Mouse (Mus musculus) thymus, postnatal 25 days (tissue): ENCODE data around the gene Ppp1r16b.
A peak's percentile ranks its signal among the peaks of the same experiment; 100 is the strongest.
"Not testable (repeated sequence)": the region's sequence is repeated elsewhere in the genome, so short reads cannot be mapped to it uniquely, and the experiment has no call there.

Experiments
- DNase-seq: peaks from one replicate; pipeline ENCODE4 v3.0.0; 2022

Gene Ppp1r16b

DNA sequence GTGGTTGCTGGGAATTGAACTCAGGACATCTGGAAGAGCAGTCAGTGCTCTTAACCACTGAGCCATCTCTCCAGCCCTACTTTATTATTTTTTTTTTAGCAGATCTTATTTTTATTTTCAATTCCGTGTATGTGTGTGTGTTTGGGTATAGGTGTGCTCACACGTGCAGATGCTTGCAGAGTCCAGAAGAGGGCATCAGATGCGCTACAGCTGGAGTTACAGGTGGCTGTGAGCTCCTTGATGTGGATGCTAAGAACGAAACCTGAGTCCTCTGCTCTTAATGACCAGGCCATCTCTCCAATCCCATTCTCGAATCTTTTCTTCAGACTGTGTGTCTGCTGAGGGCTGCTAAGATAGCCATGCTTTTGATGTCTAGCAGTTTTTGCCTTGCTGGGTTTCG is 61.1 kb downstream of the Ppp1r16b start:
- DNase-seq, result no peak

DNA sequence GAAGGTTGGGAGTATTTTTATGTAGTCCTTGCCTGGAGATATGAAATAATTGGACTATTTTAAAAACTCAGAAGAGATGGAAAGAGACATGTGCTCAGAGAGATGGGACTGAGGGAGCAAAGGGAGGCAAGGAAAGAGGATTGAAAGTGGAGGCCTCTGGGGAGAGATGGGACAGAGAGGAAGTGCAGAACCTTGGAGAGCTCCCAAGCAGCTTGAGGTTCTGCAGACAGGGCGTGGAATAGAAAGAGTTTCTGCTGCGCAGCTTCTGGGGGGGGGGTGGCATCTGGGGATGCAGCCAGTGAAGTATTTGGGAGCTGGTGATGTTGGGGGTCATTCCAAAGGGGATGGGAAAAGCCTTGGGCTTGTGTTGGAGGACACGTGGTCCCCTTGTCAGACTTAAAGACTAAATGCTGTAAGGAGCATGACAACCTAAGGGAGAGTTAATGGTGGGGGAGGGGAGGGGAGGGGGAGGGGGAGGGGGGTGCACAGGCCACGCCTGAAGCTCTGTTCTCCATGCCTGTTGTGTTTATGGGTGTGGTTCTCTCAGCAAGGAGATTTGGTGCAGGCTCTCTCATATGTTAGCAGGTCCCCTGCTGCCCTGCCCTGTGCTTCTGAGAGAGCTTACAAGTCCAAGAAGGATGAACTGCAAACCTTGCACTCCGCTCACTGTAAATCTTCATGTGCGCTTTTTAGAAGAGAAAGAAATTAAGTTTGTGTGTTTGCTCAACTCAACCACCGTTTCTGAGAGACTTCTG is 63.0 kb downstream of the Ppp1r16b start:
- DNase-seq, result peak; percentile 48

DNA sequence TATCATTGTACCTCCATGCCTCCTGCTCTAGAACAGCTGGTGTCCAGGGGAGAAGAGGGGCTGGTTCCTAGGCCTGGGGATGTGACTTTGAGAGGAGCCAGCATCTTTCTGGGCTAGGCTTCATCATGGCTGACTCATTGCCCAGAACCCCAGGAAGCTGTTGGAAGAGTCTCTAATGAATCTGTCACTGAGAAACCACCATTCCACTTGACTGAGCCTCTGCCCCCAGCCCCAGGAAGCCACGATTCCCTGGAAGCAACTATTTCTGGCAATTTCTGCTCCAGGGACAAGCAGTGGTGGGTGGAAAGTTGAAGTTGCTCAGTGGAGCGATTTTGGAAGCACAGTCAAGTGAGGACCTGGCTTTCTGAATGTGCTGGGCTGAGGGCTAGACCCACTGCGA is 65.7 kb downstream of the Ppp1r16b start:
- DNase-seq, result no peak

DNA sequence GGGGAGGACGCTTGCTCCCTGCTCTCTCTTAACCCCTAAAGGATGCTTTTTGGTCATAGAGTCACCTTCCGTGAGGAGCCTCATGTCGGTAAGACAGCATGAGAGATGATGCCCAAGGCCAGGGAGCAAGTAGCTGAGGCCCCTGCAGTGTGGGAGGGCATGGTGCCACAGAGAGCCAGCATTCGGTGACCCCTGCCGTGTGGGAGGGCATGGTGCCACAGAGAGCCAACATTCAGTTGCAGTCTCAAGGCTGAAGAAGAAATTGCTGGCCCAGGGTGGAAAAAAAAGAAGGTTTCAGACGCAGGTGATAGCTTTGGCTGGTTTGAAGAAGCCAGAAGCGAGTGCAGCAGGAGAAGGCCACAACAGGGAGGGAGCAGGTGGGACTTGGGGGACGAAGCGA is 67.3 kb downstream of the Ppp1r16b start:
- no peak for DNase-seq

DNA sequence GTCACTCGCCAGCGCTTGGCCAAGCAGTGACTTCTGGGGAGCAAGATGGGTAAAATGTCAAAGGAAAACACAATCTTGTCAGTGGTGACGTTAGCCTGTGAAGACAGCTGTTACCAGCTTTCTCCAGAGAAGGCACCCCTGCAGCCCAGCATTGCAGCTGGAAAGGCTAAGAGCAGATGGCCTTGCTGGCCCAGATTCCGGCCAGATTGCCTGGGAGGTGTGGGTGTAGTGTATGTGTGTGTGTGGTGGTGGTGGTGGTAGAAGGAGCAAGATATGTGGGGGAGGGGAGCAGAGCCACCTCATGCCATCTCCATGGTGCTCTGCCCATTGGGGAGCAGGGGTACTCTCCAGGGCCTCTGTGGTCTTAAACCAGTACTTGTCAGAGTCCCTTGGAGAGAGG is 67.9 kb downstream of the Ppp1r16b start:
- DNase-seq, result peak; percentile 43

DNA sequence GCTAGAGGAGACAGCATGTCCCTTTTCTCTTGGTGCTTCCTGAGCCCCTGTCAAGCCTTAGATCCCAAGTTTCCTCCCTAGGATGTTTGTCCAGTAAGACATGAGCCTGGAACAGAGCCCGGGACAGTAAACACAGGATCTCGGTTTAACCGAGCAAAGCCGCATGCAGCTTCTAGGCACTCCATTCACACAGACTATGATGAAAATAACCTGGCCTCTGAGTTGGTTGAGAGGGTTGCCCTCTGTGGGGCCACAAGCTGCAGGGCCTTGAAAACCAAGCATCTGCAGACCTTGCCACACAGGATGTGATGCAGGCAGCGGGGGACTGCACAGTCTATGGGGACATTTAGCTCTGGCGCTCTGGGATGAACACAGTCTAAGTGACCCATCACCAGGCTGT is 68.7 kb downstream of the Ppp1r16b start:
- peak; percentile 75 for DNase-seq

DNA sequence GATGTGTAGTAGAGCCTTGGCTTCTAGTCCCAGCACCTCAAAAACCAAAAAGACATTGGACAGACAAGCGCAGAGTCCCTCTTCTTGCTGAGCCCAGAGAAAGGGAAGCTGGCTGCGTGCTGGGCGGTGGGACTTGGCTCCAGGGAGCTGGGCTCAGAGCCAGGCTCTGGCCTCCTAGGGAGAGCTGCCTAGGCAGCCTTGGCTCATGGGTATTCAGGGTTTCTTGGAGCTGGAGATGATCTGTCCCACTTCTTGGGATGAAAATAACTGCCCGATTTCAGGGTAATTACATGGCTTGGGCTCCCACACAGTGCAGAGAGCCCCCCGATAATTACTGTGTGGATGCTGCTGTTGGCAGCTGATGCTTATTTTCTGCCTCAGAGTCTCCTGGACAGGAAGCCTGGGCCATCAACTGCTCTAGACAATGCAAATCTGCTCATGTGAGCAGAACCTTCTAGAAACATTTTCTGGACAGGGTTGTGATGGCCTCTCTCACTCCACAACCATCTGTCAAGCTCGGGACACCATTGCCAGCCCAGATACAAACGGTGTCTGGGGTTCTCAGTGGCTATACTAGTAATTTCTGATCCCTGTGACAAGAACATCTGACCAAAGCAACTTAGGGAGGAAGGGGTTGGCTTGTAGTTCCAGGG is 69.4 kb downstream of the Ppp1r16b start:
- no peak for DNase-seq

DNA sequence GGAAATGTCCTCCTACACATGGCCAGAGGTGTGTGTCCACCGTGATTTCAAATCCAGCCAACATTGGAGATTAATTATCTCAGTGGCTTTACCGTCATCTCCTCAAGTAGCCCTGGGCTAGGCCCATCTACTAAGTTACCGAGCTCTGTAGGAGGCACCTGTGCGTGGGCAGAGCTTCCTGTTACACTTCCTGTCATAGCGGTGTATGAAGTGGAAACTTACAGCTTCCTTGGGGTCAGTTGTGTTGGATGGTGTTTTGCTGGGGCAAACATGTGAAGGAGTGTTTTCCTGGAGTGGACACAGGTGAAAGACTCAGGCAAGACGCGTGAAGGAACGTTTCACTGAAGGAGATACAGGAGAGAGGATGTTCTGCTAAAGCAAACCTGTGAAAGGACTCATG is 70.1 kb downstream of the Ppp1r16b start:
- DNase-seq, result peak; percentile 74

DNA sequence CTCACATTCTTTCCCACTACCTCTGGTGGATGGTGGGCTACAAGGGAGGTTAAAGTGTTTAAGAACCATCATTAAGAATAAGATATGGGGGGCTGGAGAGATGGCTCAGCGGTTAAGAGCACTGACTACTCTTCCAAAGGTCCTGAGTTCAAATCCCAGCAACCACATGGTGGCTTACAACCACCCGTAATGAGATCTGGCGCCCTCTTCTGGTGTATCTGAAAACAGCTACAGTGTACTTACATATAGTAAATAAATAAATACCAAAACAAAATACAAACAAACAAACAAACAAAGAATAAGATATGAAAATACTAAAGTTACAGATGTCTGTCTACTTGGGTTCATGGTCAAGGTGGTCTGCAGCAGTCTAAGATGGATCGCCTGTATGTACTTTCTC is 71.0 kb downstream of the Ppp1r16b start:
- DNase-seq, result not testable (repeated sequence)

DNA sequence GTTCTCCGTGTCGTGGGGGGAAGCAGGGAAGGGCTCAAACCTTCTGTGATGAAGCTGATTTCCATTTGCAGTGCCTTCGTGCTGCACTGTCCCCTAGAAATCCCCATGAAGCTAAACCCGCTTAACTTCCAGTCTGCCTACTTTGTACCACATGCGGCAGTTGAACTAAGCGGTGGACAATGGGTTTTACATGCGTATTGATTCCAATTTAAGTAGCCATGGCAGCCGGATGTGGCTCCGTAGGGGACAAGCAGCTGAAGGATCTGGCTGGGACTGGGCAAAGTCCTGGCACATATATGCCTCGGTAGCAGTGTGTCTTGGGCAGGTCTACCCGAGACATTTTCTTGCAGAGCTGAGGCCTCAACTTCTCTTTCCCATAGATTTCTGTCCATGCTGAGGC is 73.4 kb downstream of the Ppp1r16b start:
- DNase-seq, result no peak

DNA sequence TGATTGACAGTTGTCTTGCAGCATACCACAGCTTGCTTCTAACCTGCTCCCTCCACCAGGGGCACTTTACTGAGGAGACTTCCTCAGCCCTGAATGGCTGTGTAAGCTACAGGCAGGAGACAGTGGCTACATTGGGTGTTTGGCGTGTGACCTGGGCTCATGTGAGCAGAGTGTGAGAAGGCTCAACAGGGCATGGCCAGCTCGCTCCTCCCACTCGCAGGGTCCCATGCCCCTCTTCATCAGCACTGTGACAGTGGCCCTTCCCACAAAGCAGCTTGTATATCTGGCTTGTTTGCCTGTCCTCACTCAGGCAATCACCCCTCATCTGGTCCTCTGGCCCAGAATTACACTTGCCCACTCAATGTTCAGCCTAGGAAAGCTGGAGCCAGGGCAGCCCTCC is 73.9 kb downstream of the Ppp1r16b start:
- no peak for DNase-seq

DNA sequence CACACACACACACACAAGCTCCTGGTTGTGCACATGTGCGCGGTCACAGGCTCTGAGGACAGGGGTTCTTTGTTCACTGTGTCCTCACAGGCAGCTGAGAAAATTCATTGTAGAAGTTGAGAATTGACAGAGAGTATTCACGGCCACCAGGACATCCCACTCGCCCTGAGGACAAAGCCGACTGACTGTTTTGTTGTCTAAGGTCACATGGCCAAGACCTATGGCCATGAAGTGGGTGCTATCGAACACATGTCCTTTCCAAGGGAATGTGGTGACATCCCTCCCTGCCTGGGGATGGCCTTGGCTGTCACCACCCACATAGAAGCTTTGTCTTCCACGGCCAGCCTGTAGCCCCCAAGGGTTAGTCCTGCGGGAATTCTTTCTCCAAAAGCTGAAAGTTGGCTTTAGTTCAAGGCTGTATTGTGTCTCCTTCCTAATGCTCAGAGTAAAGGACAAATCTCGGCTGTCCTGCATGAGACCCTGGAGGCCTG is 75.9 kb downstream of the Ppp1r16b start:
- no peak for DNase-seq

DNA sequence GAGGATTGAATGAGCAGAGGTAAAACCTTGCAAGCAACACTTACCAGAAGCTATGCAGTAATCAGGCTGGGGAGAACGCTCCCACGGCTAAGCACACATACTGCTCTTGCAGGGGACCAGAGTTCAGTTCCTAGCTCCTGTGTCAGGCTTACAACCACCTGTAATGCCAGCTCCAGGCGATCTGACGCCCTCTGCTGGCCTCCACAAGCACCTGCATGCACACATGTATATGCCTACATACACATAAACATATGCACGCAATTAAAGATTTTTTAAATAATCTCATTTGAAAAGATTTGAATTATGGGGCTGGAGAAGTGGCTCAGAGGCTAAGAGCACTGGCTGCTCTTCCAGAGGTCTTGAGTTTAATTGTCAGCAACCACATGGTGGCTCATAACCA is 77.2 kb downstream of the Ppp1r16b start:
- DNase-seq, result no peak

DNA sequence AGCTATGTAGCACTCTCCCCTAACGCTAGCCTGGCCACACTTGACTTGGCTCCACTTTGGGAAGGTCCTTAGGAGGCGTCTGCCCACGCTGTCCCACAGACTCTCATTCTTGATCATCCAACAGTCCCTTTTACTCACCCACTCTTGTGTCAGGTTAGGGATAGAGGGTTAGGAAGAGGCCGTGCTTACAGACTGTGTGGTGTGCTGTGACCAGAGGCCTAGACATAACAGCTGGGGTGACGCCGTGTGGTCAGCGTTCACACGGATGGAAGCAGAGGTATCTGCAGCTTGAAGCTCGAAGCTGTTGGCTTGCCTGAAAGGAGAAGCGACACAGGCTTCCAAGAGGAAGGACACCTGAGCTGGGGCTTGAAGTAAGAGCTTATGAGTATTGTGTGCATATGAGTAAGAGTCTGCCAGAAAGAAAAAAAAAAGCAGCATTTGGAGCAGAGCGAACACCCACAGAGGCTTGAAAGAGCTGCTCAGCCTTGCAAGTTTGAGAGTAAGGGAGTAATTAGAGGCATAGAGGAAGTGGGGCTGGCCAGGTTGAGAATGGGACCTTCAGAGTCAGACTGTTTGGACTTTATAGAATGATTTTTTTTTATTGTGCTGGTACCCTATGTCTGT is 78.4 kb downstream of the Ppp1r16b start:
- no peak for DNase-seq

DNA sequence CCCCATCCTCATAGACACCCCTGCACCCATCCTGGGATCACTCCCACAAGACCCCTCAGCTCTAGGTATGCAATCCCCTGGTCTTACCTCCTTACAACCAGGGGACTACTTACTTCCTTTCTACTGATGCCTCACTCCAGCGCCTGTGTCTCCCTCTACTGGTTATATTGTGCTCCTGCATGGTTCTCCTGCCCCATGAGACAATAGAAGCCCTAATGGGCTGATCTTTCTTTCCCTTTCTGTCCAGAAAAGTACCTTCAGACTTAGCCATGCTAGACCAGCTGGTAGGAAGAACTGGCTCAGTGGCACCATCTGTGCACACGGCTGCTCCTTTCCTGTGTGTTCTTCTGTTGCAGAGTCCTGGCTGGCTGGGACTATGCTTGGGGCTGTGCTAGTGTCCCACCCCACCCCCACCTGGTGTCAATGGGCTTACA is 79.9 kb downstream of the Ppp1r16b start:
- DNase-seq, result peak; percentile 70

DNA sequence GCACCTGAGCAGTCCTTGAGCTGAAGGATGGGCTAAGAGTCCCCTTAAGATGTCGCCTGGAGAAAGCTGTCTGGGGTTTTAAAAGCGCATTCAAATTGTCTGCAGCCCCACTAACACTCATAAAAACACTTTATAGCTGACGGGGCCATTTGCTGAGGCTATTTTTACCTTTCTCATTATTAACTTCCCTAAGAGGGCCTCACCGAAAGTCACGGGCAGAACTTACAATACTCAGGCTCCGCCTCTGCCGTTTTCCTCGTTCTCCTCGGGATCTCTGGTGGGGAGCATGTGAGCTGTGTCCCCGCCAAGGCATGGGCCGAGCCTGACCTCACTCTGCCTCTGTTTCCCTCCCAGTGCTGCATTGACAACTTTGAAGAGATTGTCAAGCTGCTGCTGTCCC is 81.0 kb downstream of the Ppp1r16b start:
- no peak for DNase-seq

DNA sequence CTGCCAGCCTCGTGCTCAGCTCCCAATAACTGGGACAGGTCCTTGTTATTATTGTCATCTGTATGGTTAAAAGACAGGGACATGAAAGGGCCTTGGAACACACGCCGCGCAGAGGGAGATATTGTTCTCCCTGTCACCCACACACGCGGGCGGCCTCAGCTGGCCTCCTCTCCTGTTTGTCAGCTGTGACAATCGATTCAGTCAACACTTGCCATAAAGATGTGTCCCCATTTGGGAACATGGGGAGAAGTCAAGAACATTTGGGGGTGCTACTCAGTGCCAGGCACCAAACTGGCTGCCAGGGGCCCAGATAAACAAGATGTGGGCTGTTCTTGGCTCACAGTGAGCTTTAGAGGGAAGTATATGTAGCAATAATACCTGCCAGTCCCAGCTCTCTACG is 84.2 kb downstream of the Ppp1r16b start:
- no peak for DNase-seq

DNA sequence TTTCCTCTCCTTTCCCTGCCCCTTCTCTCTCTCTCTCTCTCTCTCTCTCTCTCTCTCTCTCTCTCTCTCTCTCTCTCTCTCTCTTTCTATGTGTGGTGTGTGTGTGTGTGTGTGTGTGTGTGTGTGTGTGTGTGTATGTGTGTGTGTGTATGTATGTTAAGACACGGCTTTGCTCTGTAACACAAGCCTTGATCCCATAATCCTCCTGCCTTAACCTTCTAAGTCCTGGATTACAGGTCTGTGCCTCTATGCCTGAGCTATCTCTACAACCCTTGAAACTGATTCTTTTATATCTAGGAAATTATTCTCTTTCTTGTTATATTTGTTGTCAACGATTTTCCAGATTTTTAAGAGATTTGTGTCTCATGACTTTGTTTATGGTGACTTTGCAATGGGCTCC is 95.0 kb downstream of the Ppp1r16b start:
- DNase-seq, result no peak

DNA sequence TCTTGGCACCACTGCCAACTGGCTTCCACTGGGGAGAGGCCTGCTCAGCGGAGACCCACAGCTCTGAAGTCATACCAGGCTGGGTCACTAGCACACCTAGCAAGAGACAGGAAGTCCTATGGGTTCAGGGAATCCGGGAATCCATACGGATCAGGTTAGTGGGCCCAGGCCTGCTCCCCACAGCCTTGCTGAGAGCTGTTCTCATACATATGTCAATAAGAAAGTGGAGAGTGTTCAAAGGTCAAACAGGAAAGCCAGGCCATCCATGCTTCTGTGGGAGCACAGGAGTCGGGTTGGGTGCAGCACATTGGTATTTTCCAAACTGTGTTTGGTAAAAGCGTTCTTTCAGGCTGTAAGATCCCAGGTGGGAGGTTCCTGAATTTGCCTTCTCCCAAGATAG is 97.1 kb downstream of the Ppp1r16b start:
- no peak for DNase-seq

DNA sequence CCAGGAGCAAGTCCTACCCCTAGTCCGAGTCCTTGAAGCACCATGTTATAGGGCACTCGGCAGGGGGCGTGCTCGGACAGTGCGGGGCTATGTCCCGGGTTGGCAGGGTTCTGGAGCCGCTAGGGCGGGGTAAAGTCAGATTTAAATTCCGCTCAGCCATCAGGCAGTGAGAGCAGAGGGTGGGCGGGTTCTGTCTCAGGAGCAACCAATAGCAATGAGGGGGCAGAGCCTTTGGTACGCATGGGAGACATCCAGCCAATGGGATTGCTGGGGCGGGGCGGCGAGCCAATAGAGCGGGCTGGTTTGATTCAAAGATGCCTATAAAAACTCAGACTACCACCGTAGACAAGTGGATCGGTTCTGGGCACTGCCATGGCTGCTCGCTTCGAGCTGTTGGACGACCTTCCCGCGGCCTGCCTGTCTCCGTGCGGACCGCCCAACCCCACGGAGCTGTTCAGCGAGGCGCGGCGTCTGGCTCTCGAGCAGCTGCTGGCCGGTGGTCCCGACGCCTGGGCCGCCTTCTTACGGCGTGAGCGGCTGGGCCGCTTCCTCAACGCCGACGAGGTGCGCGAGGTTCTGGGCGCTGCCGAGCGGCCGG is 102.6 kb downstream of the Ppp1r16b start, which contains the start of gene Fam83d:
TSS of gene Fam83d (plus strand) at position 352 of the 598 bp plus-strand sequence.
- peak; percentile 97 for DNase-seq

DNA sequence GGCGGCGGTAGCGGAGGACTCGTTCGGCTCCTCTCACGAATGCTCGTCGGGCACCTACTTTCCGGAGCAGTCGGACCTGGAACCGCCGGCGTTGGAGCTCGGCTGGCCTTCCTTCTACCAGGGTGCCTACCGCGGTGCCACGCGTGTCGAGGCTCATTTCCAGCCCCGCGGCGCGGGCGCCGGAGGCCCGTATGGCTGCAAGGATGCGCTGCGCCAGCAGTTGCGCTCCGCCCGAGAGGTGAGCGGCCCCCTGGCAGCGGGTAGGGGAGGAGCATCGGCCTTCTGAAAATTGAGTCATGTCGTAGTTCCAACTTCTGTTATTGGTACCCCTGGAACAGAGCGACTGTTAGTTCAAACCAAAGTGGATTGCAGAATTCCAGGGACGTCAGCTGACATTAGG is 103.2 kb downstream of the Ppp1r16b start:
- DNase-seq, result peak; percentile 74

DNA sequence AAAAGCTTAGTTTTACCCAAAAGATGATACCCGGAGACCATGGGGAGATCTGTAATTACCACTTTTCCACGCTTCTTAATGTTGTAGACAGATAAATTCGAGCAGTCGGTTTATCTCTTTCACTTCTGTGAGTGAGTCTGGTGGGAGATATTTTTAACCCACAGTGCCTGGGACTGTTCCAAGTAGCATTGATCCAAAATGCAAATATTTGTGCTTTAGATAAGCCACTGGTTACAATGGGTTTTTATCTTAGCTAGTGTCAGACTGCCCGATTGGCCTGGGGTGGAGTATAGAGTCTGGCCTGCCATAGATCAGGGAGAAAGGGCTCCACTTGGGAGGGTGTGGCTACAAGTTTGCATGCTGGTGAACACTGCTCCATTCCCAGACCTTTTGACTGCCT is 103.6 kb downstream of the Ppp1r16b start:
- DNase-seq, result no peak

DNA sequence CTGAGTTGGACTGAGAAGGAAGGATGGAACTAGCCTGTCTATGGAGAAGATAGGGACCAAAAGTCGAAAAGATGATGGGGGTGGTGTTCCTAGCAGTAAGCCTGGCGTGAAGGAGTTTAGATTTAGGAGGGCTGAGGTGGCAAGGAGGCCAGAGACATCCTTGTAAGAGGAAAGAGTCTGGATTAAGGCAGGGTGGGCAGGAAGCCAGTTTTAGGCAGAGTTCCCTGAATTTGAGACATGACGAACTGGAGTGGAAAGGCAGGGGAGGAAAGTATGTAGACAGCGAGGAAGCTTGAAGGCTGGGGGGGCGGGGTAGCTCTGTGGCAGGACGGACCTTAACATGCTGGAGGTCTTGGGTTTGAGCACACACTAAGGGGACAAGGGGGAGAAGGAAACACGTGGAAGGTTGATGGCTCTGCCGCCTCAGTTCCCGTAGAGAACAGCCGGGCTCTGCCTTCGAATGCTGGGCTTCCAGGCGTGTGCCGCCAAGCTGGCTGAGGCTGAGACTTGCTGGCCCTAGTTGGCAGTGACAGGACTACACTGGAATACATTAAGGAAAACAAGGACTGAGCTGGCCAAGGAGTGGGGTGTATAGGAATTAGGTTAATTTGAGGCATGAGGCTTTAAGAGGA is 105.0 kb downstream of the Ppp1r16b start:
- no peak for DNase-seq
